Mouse (Mus musculus): ENCODE measurements around the gene Sft2d2. TPM values are rescaled to one million over a fixed set of nuclear protein-coding genes. Genes with fewer than 3 reads are reported as not detected.
A peak's percentile ranks its signal among the peaks of the same experiment; 100 is the strongest.

The Sft2d2 gene
- total and polyA plus RNA-seq, 2 experiments = 29.8 to 32.4 TPM

GRCm38 (mm10) chr1:165132187-165132877, 61.9 kb downstream of the Sft2d2 start:
- WGBS = 54% methylated on average over 14 of the region's 14 CpGs
- TF ChIP-seq CTCF (IDR thresholded peaks at IDR 0.05; ENCODE audit: low read depth, low read length) (peak; percentile 68), POLR2A (IDR thresholded peaks at IDR 0.05; ENCODE audit: extremely low read depth, insufficient read depth, low read length) (no peak)
- H3K79me2 ChIP-seq (ENCODE audit: control insufficient read depth, insufficient read depth, low read length) = no peaks in the 10 kb centered on the region
- DNase-seq (ENCODE audit: extremely low read depth, low read depth, low spot score) = peak; percentile 79
- H3K4me1 ChIP-seq (ENCODE audit: control insufficient read depth, insufficient read depth, low read length) = peaks cover 4% of the 10 kb centered on the region; the same call in 1 of the 2 replicates
- H3K27ac ChIP-seq (replicated peaks; ENCODE audit: insufficient read depth, low read depth, low read length) = no peak overlapping the region
- H3K27me3 ChIP-seq (ENCODE audit: control insufficient read depth, insufficient read depth, low read length) = no peaks in the 10 kb centered on the region
- H3K36me3 ChIP-seq (ENCODE audit: control insufficient read depth, insufficient read depth, low read length) = no peaks in the 10 kb centered on the region
- H3K9ac ChIP-seq (ENCODE audit: low read depth, low read length) = no peak overlapping the region
- no peak overlapping the region for H3K4me3 ChIP-seq (ENCODE audit: insufficient read depth, low read depth, low read length)

GRCm38 (mm10) chr1:165129573-165129972, 64.7 kb downstream of the Sft2d2 start:
- 73% methylated on average over 5 of the region's 5 CpGs for WGBS

More at GRCm38 (mm10) chr1:165129573-165129972, 64.7 kb downstream of the Sft2d2 start:
- DNase-seq (ENCODE audit: extremely low read depth, low read depth, low spot score) = no peak
- H3K27me3 ChIP-seq (ENCODE audit: control insufficient read depth, insufficient read depth, low read length) = no peaks in the 10 kb centered on the region
- no peaks in the 10 kb centered on the region for H3K79me2 ChIP-seq (ENCODE audit: control insufficient read depth, insufficient read depth, low read length)
- H3K36me3 ChIP-seq (ENCODE audit: control insufficient read depth, insufficient read depth, low read length) = no peaks in the 10 kb centered on the region
- H3K27ac ChIP-seq (replicated peaks; ENCODE audit: insufficient read depth, low read depth, low read length) = no peak overlapping the region
- TF ChIP-seq CTCF (IDR thresholded peaks at IDR 0.05; ENCODE audit: low read depth, low read length) = no peak
- TF ChIP-seq POLR2A (IDR thresholded peaks at IDR 0.05; ENCODE audit: extremely low read depth, insufficient read depth, low read length) = no peak
- H3K4me1 ChIP-seq (ENCODE audit: control insufficient read depth, insufficient read depth, low read length) = peaks cover 4% of the 10 kb centered on the region; the same call in 1 of the 2 replicates
- H3K4me3 ChIP-seq (ENCODE audit: insufficient read depth, low read depth, low read length) = no peak overlapping the region
- no peak overlapping the region for H3K9ac ChIP-seq (ENCODE audit: low read depth, low read length)

Other genes with a start within 250 kb of the Sft2d2 start
- gene Tbx19, start 33.7 kb downstream of the Sft2d2 start, total RNA-seq (2014; rRNA removed) = not detected in 2 replicates
- gene Tbx19, start 33.7 kb downstream of the Sft2d2 start, polyA plus RNA-seq (2012; rRNA removed) = 0.20 TPM in 1 of 2 replicates, not detected in the other
- gene Tiprl, start 42.6 kb upstream of the Sft2d2 start, total RNA-seq (2014; rRNA removed) = 14.7 and 20.7 TPM in 2 replicates
- gene Tiprl, start 42.6 kb upstream of the Sft2d2 start, polyA plus RNA-seq (2012; rRNA removed) = 12.2 and 12.7 TPM in 2 replicates
- 0.09 and 0.13 TPM in 2 replicates for gene Gpr161, start 101.4 kb upstream of the Sft2d2 start, total RNA-seq (2014; rRNA removed)
- gene Gpr161, start 101.4 kb upstream of the Sft2d2 start, polyA plus RNA-seq (2012; rRNA removed) = 0.07 and 0.17 TPM in 2 replicates

All from liver, adult 2 months (tissue).